Mouse (Mus musculus) liver, embryonic 13.5 days (tissue): ENCODE measurements around the gene Tsnaxip1. TPM values are rescaled to one million over a fixed set of nuclear protein-coding genes. Genes with fewer than 3 reads are reported as not detected.
A peak's percentile ranks its signal among the peaks of the same experiment; 100 is the strongest.
"Not testable (repeated sequence)": the region's sequence is repeated elsewhere in the genome, so short reads cannot be mapped to it uniquely, and the experiment has no call there.

Experiments used
- ATAC-seq: fragments of 200-750 bp; cut with Nextera tagmentation; 2 replicates; pipeline ENCODE4 v1.8.0; 2017; ENCODE audit warnings: low read depth, mild to moderate bottlenecking, moderate number of reproducible peaks, moderate library complexity
- DNase-seq: peaks from one replicate; pipeline ENCODE4 v3.0.0; 2022
- H3K27ac ChIP-seq: fragments of 300-500 bp; sonication (generic); 2 replicates; pipeline ENCODE4 v1.5.1; 2015; ENCODE audit warnings: moderate library complexity, mild to moderate bottlenecking, inconsistent platforms
- H3K27me3 ChIP-seq: fragments of 300-500 bp; sonication (generic); 2 replicates; pipeline ENCODE4 v1.6.1; 2015; ENCODE audit warnings: mild to moderate bottlenecking, inconsistent platforms
- H3K36me3 ChIP-seq: fragments of 300-500 bp; sonication (generic); 2 replicates; pipeline ENCODE4 v1.6.1; 2015; ENCODE audit warnings: mild to moderate bottlenecking, inconsistent platforms
- H3K4me1 ChIP-seq: fragments of 300-500 bp; sonication (generic); replicated peaks from 2 replicates; pipeline ENCODE4 v1.6.1; 2015; ENCODE audit warnings: inconsistent platforms
- H3K4me2 ChIP-seq: fragments of 300-500 bp; sonication (generic); 2 replicates; pipeline ENCODE4 v1.6.1; 2015; ENCODE audit warnings: inconsistent platforms, mild to moderate bottlenecking, moderate library complexity
- H3K4me3 ChIP-seq: fragments of 300-500 bp; sonication (generic); replicated peaks from 2 replicates; pipeline ENCODE4 v1.5.1; 2015; ENCODE audit warnings: mild to moderate bottlenecking, inconsistent platforms
- H3K9ac ChIP-seq: fragments of 300-500 bp; sonication (generic); 2 replicates; pipeline ENCODE4 v1.6.1; 2015; ENCODE audit warnings: mild to moderate bottlenecking, inconsistent platforms
- H3K9me3 ChIP-seq: fragments of 300-500 bp; sonication (generic); replicated peaks from 2 replicates; pipeline ENCODE4 v1.6.1; 2016; ENCODE audit warnings: inconsistent platforms
- WGBS: fragments of 180-500 bp; shearing (Covaris S2); methylation state at CpG from one replicate; pipeline ENCODE4 v1.1.7; 2015; ENCODE audit not compliant: insufficient replicate concordance; 5-methylcytosine and 5-hydroxymethylcytosine counted together
- polyA plus RNA-seq: library from polyadenylated mRNA; unstranded; fragments of >200 nt; fragmentation: Nextera tagmentation; extraction: Ambion mirVana; gene quantifications from 2 replicates; pipeline ENCODE4 v1.2.1, GENCODE M21; 2015

Tsnaxip1 gene
- polyA plus RNA-seq, 1 experiment from 2014 or later, result 0.08 TPM

DNA sequence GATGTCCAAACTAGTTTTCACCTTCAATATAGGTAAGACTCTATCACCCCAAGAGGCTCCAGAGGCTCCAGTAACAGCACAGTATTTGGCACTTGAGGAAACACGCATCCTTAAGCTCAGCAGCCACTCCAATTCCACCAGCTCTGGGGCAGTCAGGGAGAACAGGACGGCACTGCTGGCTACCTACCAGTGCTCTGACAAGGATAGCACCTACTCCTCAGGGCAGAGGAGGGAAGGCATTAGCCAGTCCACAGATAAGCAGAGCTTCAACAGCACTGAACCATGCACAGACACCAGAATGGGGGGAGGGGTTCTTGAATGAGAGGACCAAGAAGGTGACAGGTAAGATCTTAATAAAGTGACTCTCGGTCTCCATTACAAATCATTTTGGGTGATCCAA, 7.9 kb upstream of the Tsnaxip1 start:
- peak overlapping the region; percentile 99 for H3K27ac ChIP-seq
- 0 out of 2 replicates have a peak, but pooled peaks cover 4% of the 10 kb centered on the region for H3K9me3 ChIP-seq
- peak overlapping the region; percentile 50 for H3K4me3 ChIP-seq
- H3K4me1 ChIP-seq, result peaks cover 92% of the 10 kb centered on the region
- WGBS, result 50% methylated on average over 3 of the region's 3 CpGs
- ATAC-seq, result peak; percentile 44
- H3K27me3 ChIP-seq, result no peaks in the 10 kb centered on the region
- H3K4me2 ChIP-seq, result peak overlapping the region; percentile 78
- H3K36me3 ChIP-seq, result peaks cover 90% of the 10 kb centered on the region
- DNase-seq, result peak; percentile 59
- peak overlapping the region; percentile 78 for H3K9ac ChIP-seq

DNA sequence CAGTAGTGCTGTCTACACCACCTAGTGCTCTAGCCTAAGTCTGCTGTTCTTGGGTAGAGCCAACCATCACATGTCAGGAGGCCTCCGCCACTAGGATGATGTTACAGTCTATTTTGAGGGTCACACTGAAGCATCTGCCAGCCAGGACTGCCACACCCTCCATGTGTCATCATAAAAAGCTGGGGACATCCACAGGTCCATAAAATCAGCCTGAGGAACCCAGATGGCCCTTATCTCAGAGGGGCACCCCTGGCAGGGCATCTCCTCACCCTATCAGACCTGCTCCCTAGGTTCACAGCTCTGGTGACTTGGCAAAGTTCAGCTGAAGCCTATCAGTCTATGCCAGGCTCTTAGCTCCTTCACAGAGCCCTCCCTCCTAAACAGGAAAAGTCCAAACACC, 6.6 kb upstream of the Tsnaxip1 start:
- peaks cover 91% of the 10 kb centered on the region for H3K36me3 ChIP-seq
- WGBS, result 26% methylated on average over 1 of the region's 1 CpGs
- no peaks in the 10 kb centered on the region for H3K27me3 ChIP-seq
- peak overlapping the region; percentile 78 for H3K9ac ChIP-seq
- H3K4me2 ChIP-seq, result peak overlapping the region; percentile 78
- peaks cover 90% of the 10 kb centered on the region for H3K4me1 ChIP-seq
- peak overlapping the region; percentile 99 for H3K27ac ChIP-seq
- H3K9me3 ChIP-seq, result 0 out of 2 replicates have a peak, but pooled peaks cover 4% of the 10 kb centered on the region
- DNase-seq, result peak; percentile 95
- peak; percentile 95 for ATAC-seq
- peak overlapping the region; percentile 91 for H3K4me3 ChIP-seq

DNA sequence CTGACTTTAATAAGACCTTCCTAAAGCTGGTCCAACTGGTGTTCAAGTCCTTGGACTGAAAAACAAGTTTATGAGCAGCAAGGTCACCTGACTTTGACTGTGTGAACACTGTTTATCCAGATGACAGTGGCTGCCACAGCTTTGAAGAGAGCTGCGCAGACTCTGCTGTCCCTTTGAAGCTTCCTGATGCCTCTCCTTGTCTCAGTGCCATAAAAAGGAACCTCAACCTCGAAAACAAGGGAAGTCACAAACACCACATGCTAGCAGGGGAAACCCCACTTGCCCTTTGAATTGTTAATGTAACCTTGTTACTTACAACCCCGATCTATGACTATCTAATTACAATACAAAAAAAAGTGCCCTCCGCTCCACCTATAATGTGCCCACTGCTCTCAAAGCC, 2.0 kb upstream of the Tsnaxip1 start:
- Histone ChIP-seq H3K9ac (peak overlapping the region; percentile 98), H3K4me2 (peak overlapping the region; percentile 76), H3K4me3 (peak overlapping the region; percentile 91), H3K36me3 (peaks cover 57% of the 10 kb centered on the region), H3K4me1 (peaks cover 80% of the 10 kb centered on the region), H3K9me3 (0 out of 2 replicates have a peak, but pooled peaks cover 4% of the 10 kb centered on the region), H3K27me3 (no peaks in the 10 kb centered on the region), H3K27ac (peak overlapping the region; percentile 99)
- no peak for DNase-seq
- WGBS, result 57% methylated on average over 4 of the region's 4 CpGs
- no peak for ATAC-seq

DNA sequence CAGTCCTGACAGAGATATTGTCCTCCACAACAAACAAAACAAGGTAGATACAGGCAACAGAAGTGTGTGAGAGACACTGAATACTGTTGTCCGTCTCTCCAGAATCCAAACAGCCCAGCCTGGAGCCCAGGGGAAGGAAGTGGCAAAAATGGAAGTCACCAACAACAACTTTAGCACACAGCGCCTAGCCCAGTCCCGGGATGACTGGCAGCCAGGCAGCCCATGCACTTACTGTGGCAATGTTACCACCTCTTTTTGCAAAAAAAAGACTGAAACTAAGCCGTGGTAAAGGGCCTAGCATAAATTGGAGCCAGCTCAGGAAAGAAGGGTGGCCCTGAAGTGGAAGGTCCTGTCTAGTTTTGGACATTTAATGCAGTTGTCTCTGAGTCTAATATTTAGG, 1.2 kb upstream of the Tsnaxip1 start:
- Histone ChIP-seq H3K4me2 (peak overlapping the region; percentile 76), H3K27me3 (no peaks in the 10 kb centered on the region), H3K36me3 (peaks cover 50% of the 10 kb centered on the region), H3K9ac (peak overlapping the region; percentile 98), H3K27ac (peak overlapping the region; percentile 99), H3K4me3 (peak overlapping the region; percentile 91), H3K9me3 (0 out of 2 replicates have a peak, but pooled peaks cover 4% of the 10 kb centered on the region), H3K4me1 (peaks cover 81% of the 10 kb centered on the region)
- no peak for DNase-seq
- under 1% methylated on average over 4 of the region's 4 CpGs for WGBS
- ATAC-seq, result no peak

DNA sequence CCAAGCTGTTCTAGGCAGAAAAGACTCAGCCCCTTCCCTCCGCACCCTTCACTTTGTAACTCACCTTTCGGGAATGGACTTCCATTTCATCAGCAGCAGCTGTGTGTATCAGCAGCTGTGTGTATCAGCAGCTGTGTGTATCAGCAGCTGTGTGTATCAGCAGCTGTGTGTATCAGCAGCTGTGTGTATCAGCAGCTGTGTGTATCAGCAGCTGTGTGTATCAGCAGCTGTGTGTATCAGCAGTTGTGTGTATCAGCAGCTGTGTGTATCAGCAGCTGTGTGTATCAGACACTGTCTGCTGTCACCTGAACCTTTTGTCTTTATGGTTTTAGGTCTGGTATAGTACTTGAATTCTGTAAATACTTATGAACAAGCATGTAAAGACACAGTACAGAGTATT, 6.2 kb downstream of the Tsnaxip1 start:
- not testable (repeated sequence) for H3K36me3 ChIP-seq, H3K9me3 ChIP-seq, H3K27me3 ChIP-seq
- peaks cover 69% of the 10 kb centered on the region for H3K4me1 ChIP-seq
- WGBS, result 65% methylated on average over 2 of the region's 2 CpGs
- H3K4me3 ChIP-seq, result peak overlapping the region; percentile 57
- DNase-seq (peak; percentile 50), ATAC-seq (0 out of 2 replicates have a peak, but pooled peaks have one; percentile 13)
- peak overlapping the region; percentile 96 for H3K27ac ChIP-seq
- peak overlapping the region; percentile 63 for H3K4me2 ChIP-seq
- peak overlapping the region; percentile 71 for H3K9ac ChIP-seq

DNA sequence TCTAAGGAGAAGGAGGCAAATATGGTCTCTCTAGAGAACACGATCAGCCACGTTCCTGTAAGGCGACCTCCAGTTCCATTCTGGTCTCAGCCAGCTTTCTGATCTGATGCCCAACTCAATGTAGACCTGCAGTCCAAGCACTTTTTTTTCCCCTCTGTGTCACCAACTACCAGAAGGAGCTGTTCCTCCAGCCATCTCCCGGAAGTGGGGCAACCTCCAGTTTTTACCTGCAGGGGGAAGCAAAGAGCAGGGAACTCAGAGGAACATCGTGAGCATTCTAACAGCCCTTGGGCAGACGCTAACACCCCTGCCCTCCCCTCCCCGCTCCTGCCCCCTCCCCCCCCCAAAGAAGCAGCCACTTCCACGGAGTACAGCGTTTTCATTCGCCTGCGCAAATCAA, 7.8 kb downstream of the Tsnaxip1 start:
- Histone ChIP-seq H3K27me3 (no peaks in the 10 kb centered on the region; the same call in 1 of the 2 replicates), H3K4me1 (peaks cover 60% of the 10 kb centered on the region), H3K9me3 (no peaks in the 10 kb centered on the region), H3K36me3 (no peaks in the 10 kb centered on the region), H3K9ac (peak overlapping the region; percentile 39; the same call in 1 of the 2 replicates), H3K4me2 (peak overlapping the region; percentile 19; the same call in 1 of the 2 replicates), H3K4me3 (no peak overlapping the region), H3K27ac (peak overlapping the region; percentile 57)
- DNase-seq, result peak; percentile 80
- WGBS, result 22% methylated on average over 11 of the region's 11 CpGs
- peak; percentile 63 for ATAC-seq

DNA sequence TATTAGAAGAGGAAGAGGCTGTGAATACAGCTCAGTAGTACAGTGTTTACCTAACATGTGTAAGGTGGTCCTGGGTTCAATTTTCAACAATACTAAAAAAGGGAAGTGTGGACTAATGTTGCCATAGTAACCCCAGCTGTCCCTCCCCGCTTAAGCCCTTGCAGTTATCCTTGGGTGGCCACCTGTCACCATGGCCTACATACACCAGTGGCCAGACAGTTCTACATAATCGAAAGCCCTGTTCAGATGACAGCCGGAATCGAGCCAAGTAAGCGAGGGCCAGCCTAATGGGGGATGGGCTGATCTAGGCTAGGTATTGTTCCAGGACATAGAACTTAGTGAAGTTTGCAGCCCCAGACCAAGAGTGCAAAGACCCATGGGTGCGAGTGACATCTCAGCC, 9.5 kb downstream of the Tsnaxip1 start:
- 64% methylated on average over 6 of the region's 6 CpGs for WGBS
- no peaks in the 10 kb centered on the region for H3K9me3 ChIP-seq
- no peak for DNase-seq
- no peak overlapping the region for H3K27ac ChIP-seq
- no peak overlapping the region for H3K9ac ChIP-seq
- no peak overlapping the region for H3K4me3 ChIP-seq
- H3K27me3 ChIP-seq, result no peaks in the 10 kb centered on the region; the same call in 1 of the 2 replicates
- no peak overlapping the region for H3K4me2 ChIP-seq
- peaks cover 46% of the 10 kb centered on the region for H3K4me1 ChIP-seq
- peaks cover 9% of the 10 kb centered on the region; the same call in 1 of the 2 replicates for H3K36me3 ChIP-seq
- ATAC-seq, result no peak

DNA sequence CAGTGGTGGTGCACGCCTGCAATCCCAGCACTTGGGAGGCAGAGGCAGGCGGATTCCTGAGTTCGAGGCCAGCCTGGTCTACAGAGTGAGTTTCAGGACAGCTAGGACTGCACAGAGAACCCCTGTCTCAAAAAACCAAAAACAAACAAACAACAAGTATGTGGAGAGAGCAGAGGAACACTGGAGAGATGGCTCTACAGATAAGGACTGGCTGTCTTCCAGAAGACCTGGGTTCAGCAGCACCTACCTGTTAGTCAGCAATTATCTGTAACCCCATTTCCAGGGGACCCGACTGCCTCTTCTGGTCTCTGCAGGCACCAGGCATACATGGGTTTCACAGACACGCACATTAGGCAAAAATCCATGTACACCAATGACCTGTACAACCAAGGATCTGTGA, 11.7 kb downstream of the Tsnaxip1 start:
- H3K36me3 ChIP-seq, result peaks cover 21% of the 10 kb centered on the region
- no peak overlapping the region for H3K4me2 ChIP-seq
- ATAC-seq (no peak), DNase-seq (no peak)
- H3K4me3 ChIP-seq, result no peak overlapping the region
- H3K9me3 ChIP-seq, result no peaks in the 10 kb centered on the region
- peaks cover 25% of the 10 kb centered on the region for H3K4me1 ChIP-seq
- whole genome bisulfite sequencing, result 72% methylated on average over 5 of the region's 5 CpGs
- no peak overlapping the region for H3K27ac ChIP-seq
- H3K27me3 ChIP-seq, result no peaks in the 10 kb centered on the region; the same call in 1 of the 2 replicates
- no peak overlapping the region for H3K9ac ChIP-seq

DNA sequence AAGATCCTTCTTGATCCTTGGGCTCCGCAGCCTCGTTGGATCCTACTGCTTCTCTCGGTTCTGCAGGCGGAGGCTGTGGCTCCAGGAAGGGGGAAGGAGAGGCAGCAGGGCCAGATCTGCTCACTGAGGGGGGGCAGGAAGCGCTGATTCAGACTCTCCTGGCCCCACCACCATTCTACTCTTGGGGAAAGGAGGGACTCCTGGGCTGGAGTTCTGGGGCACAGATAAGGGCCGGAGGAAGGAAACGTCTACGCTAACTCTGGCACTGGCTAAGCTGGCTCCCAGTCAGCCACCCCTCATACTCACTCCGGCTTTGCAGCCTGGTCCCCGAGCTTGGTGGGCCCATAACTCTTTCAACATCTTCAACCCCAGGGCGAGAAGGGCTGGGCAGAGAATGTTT, 19.1 kb downstream of the Tsnaxip1 start:
- Histone ChIP-seq H3K27me3 (no peaks in the 10 kb centered on the region), H3K4me1 (peaks cover 29% of the 10 kb centered on the region), H3K4me2 (no peak overlapping the region), H3K9ac (peak overlapping the region; percentile 13; the same call in 1 of the 2 replicates), H3K9me3 (no peaks in the 10 kb centered on the region), H3K36me3 (peaks cover 73% of the 10 kb centered on the region), H3K4me3 (no peak overlapping the region), H3K27ac (0 out of 2 replicates have a peak overlapping the region, but pooled peaks have one; percentile 9)
- ATAC-seq (no peak), DNase-seq (no peak)
- 49% methylated on average over 11 of the region's 11 CpGs for WGBS

DNA sequence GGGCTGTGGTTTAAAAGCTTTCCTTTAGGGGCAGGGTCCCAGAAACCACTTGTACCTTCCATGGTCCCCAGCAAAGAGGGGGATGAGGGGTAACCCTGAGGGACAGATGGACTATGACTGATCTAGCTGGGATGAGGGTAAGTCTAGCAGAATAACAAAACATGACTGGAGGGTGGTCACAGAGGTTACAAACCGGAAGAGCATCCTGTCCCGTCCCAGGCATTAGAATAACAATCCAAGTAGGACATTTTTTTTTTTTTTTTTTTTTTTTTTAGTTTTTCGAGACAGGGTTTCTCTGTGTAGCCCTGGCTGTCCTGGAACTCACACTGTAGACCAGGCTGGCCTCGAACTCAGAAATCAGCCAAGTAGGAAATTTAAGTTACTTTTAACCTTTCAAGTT, 22.5 kb downstream of the Tsnaxip1 start:
- H3K27me3 ChIP-seq, result no peaks in the 10 kb centered on the region
- ATAC-seq (no peak), DNase-seq (no peak)
- 75% methylated on average over 4 of the region's 4 CpGs for WGBS
- H3K9ac ChIP-seq, result peak overlapping the region; percentile 67; the same call in 1 of the 2 replicates
- H3K36me3 ChIP-seq, result peaks cover 49% of the 10 kb centered on the region
- peaks cover 41% of the 10 kb centered on the region for H3K4me1 ChIP-seq
- peak overlapping the region; percentile 67 for H3K4me2 ChIP-seq
- H3K27ac ChIP-seq, result no peak overlapping the region
- H3K4me3 ChIP-seq, result peak overlapping the region; percentile 82
- H3K9me3 ChIP-seq, result no peaks in the 10 kb centered on the region

DNA sequence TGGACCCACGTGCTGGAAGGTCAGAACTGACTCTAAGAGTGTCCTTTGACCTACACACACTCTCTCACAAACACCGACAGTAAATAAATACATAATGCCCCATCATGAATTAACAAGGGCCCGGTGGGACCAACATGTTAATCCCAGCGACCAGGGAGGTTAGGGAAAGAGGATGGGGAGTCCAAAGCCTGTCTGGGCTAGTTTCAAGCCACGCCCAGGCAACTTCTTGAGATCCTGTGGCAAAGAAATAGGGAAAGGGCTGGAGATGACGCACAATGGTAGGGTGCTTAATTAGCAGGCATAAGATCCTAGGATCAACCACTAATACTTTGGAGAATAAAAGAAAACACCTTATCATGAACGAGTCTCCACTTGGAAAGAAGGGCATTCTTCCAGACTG, 23.1 kb downstream of the Tsnaxip1 start:
- 69% methylated on average over 7 of the region's 7 CpGs for WGBS
- peaks cover 43% of the 10 kb centered on the region for H3K36me3 ChIP-seq
- DNase-seq, result no peak
- H3K4me1 ChIP-seq, result peaks cover 46% of the 10 kb centered on the region
- H3K9ac ChIP-seq, result peak overlapping the region; percentile 67
- no peaks in the 10 kb centered on the region for H3K27me3 ChIP-seq
- peak overlapping the region; percentile 82 for H3K4me3 ChIP-seq
- peak overlapping the region; percentile 67 for H3K4me2 ChIP-seq
- H3K27ac ChIP-seq, result no peak overlapping the region
- H3K9me3 ChIP-seq, result no peaks in the 10 kb centered on the region
- ATAC-seq, result no peak

DNA sequence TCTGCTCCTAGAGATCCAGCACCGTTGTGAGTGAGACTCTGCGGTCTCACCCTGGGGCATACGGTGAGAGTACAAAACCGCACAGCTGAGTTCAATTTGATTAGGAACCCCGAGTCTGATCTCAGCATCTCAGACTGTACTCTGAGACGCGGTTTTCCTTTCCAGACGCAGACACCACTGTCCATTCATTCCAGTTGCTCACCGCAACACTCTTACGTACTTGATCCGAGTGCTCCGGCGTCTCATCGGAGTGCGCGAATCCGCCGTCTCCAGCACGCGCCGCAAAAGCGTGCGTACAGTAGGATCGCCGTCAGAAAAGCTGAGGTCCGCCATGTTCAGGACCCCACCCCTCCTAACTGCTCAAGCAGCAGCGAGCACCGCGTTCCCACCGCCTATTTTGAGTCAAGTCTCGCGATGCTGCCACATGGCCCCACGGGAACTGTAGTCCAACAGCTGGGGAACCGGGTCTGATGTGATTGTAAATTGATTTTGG, 24.2 kb downstream of the Tsnaxip1 start:
- under 1% methylated on average over 34 of the region's 34 CpGs for WGBS
- Histone ChIP-seq H3K4me1 (peaks cover 52% of the 10 kb centered on the region), H3K36me3 (peaks cover 33% of the 10 kb centered on the region), H3K9me3 (no peaks in the 10 kb centered on the region), H3K27me3 (no peaks in the 10 kb centered on the region), H3K27ac (peak overlapping the region; percentile 86), H3K4me2 (peak overlapping the region; percentile 73), H3K4me3 (peak overlapping the region; percentile 82), H3K9ac (peak overlapping the region; percentile 88)
- DNase-seq (peak; percentile 86), ATAC-seq (peak; percentile 74)
